In the genomic region with DNA sequence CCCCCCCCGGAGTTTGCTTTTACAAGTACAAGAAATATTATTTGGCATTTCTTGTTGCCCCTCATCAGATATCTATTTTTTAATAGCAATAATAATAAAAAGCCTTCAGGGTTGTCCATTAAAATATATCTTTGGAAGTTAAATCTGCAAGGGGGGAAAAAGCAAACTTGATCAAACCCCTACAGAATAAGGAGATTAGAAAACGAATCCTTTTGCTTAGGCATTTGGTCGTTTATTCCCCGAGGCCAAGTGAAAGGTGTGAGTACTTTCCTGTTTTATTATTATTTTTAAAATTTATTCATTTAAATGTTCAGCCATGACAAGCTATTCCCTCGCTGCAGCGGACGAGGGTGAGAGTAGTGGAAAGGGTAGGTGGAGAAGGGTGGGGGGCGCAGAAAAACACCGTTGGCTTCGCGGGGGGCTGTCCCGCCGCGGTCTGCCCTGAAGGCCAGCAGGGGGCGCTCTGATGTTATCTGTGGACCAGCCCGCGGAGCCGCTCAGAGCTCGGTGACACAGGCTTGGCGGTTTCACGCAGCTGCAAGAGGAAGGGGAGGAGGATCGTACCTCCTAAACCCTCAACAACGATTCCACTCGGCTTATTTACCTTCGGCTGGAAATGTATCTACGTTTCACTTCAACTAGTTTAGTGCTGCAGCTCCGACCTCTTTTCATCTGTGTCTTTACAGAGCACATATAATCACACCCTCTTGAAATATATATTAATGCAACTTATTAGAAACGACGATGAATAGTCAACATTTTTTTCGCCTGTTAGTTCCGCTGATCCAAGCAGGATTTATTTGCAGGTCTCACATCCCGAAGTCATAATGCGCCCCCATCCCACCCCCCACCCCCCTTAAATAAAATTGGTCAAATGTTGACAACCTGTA, we compare ENCODE assay signal across 8 mouse cellular contexts.
A peak's percentile ranks its signal among the peaks of the same experiment; 100 is the strongest.
DNase-seq lines count a peak whose midpoint lies in the region; ATAC-seq and TF ChIP-seq lines count a peak whose summit lies in the region.

No protein-coding gene starts in this region.

- H3K4me3 ChIP-seq in hindbrain, embryonic 15.5 days, result peak overlapping the region; percentile 30

- H3K27me3 ChIP-seq in Patski, result no peaks in the 10 kb centered on the region
- H3K27me3 ChIP-seq in hindbrain, embryonic 15.5 days, result peaks cover 7% of the 10 kb centered on the region; the same call in 1 of the 2 replicates

- no peaks in the 10 kb centered on the region for H3K9me3 ChIP-seq in hindbrain, embryonic 15.5 days

- under 1% methylated on average over 33 of the region's 33 CpGs for WGBS in hindbrain, embryonic 15.5 days

- in situ Hi-C loops in Patski (cut with MboI; ENCODE audit: low pct_unique_long_range_greater_than_20kb), result loop anchor here (5.0 to 25.0 kb wide), 4 partner anchors 209 to 1418 kb away; partner anchors contain the start of gene Meis2

- ATAC-seq in Patski, result peak; percentile 94
- ATAC-seq in hindbrain, embryonic 15.5 days (ENCODE audit: low FRiP score, low read depth), result peak; percentile 52

- peak overlapping the region; percentile 82 for H3K27ac ChIP-seq in hindbrain, embryonic 15.5 days (replicated peaks)

- peak; percentile 34 for DNase-seq in Patski (ENCODE audit: low read depth, low spot score)
- peak; percentile 89 to 91 for DNase-seq in cerebellum, postnatal 10 days
- DNase-seq in gastrocnemius, adult 18-20 months (ENCODE audit: low spot score), result peak; percentile 73
- DNase-seq in layer of hippocampus, postnatal 36 days, result peak; percentile 76 to 80
- peak; percentile 90 for DNase-seq in lung, postnatal 14 days
- peak; percentile 91 for DNase-seq in retina, embryonic 14.5 days (ENCODE audit: low spot score)
- peak; percentile 83 for DNase-seq in urinary bladder, adult 2 months (ENCODE audit: low spot score)

- H3K36me3 ChIP-seq in hindbrain, embryonic 15.5 days, result no peaks in the 10 kb centered on the region

- peak; percentile 96 for TF ChIP-seq CTCF in Patski (IDR thresholded peaks at IDR 0.05)

- CTCF ChIA-PET in Patski (lab: Charles Lee), result interaction anchor here (0.6 to 1.4 kb wide), 5 partner anchors 9 to 250 kb away, joined by 3 to 8 read pairs (median 4); no protein-coding TSS in a partner anchor

- H3K4me2 ChIP-seq in hindbrain, embryonic 15.5 days, result peak overlapping the region; percentile 49

- POLR2A ChIA-PET in Patski (lab: Charles Lee), result interaction anchor here (0.6 to 0.7 kb wide), 2 partner anchors 54 to 604 kb away, joined by 3 to 4 read pairs; no protein-coding TSS in a partner anchor

- no peak overlapping the region; the same call in 1 of the 2 replicates for H3K9ac ChIP-seq in hindbrain, embryonic 15.5 days

- H3K4me1 ChIP-seq in hindbrain, embryonic 15.5 days (replicated peaks), result peaks cover 64% of the 10 kb centered on the region

Comparison
In these comparisons a context has a peak if more than half of its experiments do, and no peak if none do; other contexts are left out.
1. Peak in every context shown above with its lines: DNase-seq, ATAC-seq, H3K4me3 ChIP-seq and H3K27ac ChIP-seq.
2. DNase-seq: peak in every context shown above with its lines; median percentile 91 in retina, embryonic 14.5 days; 90 in cerebellum, postnatal 10 days; 90 in lung, postnatal 14 days; 83 in urinary bladder, adult 2 months; 78 in layer of hippocampus, postnatal 36 days; 73 in gastrocnemius, adult 18-20 months; 34 in Patski.